Mouse (Mus musculus) liver, embryonic 12.5 days (tissue): Measurements from ENCODE around the gene Misp. TPM values are rescaled to one million over a fixed set of nuclear protein-coding genes. Genes with fewer than 3 reads are reported as not detected.
A peak's percentile ranks its signal among the peaks of the same experiment; 100 is the strongest.

Source experiments
- ATAC-seq: fragments of 200-750 bp; cut with Nextera tagmentation; 2 replicates; pipeline ENCODE4 v1.8.0; 2017; ENCODE audit warnings: moderate number of reproducible peaks, mild to moderate bottlenecking, moderate library complexity
- H3K27ac ChIP-seq: fragments of 300-500 bp; sonication (generic); 2 replicates; pipeline ENCODE4 v1.5.1; 2016; ENCODE audit warnings: mild to moderate bottlenecking
- H3K27me3 ChIP-seq: fragments of 300-500 bp; sonication (generic); replicated peaks from 2 replicates; pipeline ENCODE4 v1.6.1; 2016; ENCODE audit warnings: mild to moderate bottlenecking, moderate library complexity
- H3K36me3 ChIP-seq: fragments of 300-500 bp; sonication (generic); 2 replicates; pipeline ENCODE4 v1.6.1; 2016; ENCODE audit warnings: mild to moderate bottlenecking, moderate library complexity
- H3K4me1 ChIP-seq: fragments of 300-500 bp; sonication (generic); 2 replicates; pipeline ENCODE4 v1.6.1; 2016
- H3K4me2 ChIP-seq: fragments of 300-500 bp; sonication (generic); 2 replicates; pipeline ENCODE4 v1.6.1; 2016; ENCODE audit warnings: mild to moderate bottlenecking, moderate library complexity
- H3K4me3 ChIP-seq: fragments of 300-500 bp; sonication (generic); 2 replicates; pipeline ENCODE4 v1.5.1; 2016; ENCODE audit warnings: mild to moderate bottlenecking, moderate library complexity
- H3K9ac ChIP-seq: fragments of 300-500 bp; sonication (generic); 2 replicates; pipeline ENCODE4 v1.6.1; 2016; ENCODE audit warnings: mild to moderate bottlenecking, moderate library complexity
- H3K9me3 ChIP-seq: fragments of 300-500 bp; sonication (generic); replicated peaks from 2 replicates; pipeline ENCODE4 v1.6.1; 2016; ENCODE audit warnings: mild to moderate bottlenecking, moderate library complexity
- WGBS: fragments of 180-500 bp; shearing (Covaris S2); methylation state at CpG from one replicate; pipeline ENCODE4 v1.1.7; 2016; ENCODE audit not compliant: insufficient replicate concordance; 5-methylcytosine and 5-hydroxymethylcytosine counted together
- polyA plus RNA-seq: library from polyadenylated mRNA; unstranded; fragments of >200 nt; fragmentation: Nextera tagmentation; extraction: Ambion mirVana; gene quantifications from 2 replicates; pipeline ENCODE4 v1.2.1, GENCODE M21; 2016

Misp gene
- polyA plus RNA-seq, 1 experiment from 2014 or later, result 0.54 TPM

DNA sequence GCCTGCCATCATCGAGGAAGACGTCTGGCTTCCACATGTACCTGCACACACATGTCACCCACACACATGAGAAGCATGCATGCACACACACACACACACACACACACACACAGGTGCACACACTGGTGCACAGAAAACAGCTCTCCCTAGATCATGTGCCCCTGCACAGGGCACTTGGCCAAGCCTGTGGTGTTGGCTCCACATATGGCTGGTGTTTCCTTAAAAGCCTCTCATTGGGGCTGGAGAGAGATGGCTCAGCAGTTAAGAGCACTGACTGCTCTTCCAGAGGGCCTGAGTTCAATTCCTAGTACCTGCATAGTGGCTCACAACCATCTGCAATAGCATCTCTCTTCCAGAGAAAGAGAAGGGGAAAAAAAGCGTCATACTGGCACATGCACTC lies 10.8 kb downstream of the Misp start:
- no peaks in the 10 kb centered on the region for H3K36me3 ChIP-seq
- H3K27me3 ChIP-seq, result peaks cover 8% of the 10 kb centered on the region; the same call in 1 of the 2 replicates
- 82% methylated on average over 3 of the region's 3 CpGs for WGBS
- no peak overlapping the region for H3K9ac ChIP-seq
- no peaks in the 10 kb centered on the region for H3K9me3 ChIP-seq
- ATAC-seq, result no peak
- H3K27ac ChIP-seq, result no peak overlapping the region
- H3K4me1 ChIP-seq, result peaks cover 6% of the 10 kb centered on the region; the same call in 1 of the 2 replicates
- H3K4me3 ChIP-seq, result no peak overlapping the region
- H3K4me2 ChIP-seq, result no peak overlapping the region

DNA sequence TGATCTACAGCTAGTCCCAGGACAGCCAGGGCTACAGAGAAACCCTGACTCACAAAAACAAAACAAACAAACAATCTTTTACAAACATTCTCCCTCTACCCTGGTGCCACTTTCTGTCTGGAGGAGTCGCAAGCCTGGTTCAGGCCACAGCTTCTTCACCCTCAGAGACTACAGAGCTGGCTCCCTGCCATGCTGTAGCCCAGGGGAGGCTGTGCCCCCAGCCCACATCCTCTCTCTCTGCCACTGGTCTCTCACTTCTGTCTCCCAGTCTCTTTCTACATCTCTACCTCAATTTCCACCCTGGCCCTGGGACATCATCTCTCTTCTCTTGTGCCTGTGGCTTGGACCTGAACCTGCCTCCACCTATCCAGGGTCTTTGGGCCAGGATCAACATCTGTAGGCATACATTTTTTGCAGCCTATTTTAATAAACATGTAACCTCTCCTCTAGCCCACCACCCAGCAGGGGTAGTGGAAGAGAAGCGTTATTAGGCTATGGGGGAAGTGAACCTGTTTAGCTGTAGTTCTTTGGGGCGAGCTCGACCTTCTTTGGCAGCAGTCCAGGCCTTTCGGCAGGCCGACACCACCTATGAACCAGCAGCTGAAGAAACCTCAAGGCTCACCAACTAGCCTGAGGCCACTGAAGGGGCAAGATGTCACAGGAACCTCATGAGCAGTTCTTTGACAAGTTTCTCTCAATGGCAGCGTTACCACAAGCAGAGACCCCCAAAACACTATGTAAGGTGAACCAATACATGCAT lies 11.4 kb downstream of the Misp start:
- WGBS, result 61% methylated on average over 7 of the region's 7 CpGs
- Histone ChIP-seq H3K9me3 (no peaks in the 10 kb centered on the region), H3K27me3 (peaks cover 6% of the 10 kb centered on the region; the same call in 1 of the 2 replicates), H3K4me2 (no peak overlapping the region), H3K27ac (no peak overlapping the region), H3K4me3 (no peak overlapping the region), H3K36me3 (no peaks in the 10 kb centered on the region), H3K4me1 (peaks cover 6% of the 10 kb centered on the region; the same call in 1 of the 2 replicates), H3K9ac (no peak overlapping the region)
- ATAC-seq, result no peak

DNA sequence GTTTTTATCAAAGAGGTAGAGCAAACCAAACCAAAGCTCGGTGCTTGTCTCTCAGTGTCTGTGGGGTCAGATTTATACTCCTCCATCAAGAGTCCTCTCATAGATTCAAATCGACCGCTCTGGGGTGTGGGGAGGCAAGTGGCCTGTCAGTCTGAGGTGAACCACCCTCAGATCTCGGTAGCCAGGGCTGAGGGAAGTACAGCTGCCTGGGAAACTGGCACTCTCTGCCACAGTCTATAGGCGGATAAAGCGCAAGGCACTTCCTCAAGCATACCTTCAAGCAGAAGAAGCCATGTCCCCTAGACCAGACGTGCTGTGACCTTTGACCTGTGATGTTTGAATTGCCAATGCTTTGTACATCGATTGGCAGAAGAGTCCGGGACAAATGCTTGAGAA lies 12.0 kb downstream of the Misp start:
- WGBS, result 51% methylated on average over 9 of the region's 9 CpGs
- no peak overlapping the region for H3K4me2 ChIP-seq
- H3K36me3 ChIP-seq, result no peaks in the 10 kb centered on the region

DNA sequence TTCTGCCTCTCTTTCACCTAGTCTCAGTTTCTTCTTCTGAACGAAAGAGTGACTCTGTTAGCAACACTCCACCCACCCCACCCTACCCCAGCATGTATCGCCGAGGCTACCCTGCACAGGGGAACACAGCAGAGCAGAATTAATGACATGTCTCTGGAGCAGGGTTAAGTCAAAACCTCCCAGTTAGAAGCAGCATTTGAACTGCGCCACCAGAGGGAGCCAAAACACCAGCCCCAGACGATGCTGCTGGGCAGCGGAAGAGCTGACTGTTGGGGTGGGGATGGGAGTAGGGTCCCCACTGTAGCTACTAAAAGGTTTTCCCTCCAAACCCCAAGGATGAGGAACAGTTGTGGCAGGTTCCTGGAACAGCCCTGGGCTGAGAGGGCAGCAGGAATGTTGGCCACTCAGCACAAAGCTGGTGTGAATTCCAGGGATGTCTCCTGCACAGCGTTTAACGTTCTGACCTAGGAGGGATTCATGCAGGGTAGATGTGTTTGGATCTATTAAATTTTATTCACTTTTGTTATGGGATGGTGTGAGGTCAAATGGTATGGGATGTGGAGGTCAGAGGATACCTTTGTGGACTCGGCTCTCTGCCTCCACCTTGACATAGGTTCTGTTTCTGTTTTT lies 14.1 kb downstream of the Misp start:
- Histone ChIP-seq H3K9me3 (no peaks in the 10 kb centered on the region), H3K27ac (no peak overlapping the region), H3K36me3 (no peaks in the 10 kb centered on the region), H3K4me1 (peaks cover 6% of the 10 kb centered on the region; the same call in 1 of the 2 replicates), H3K4me2 (no peak overlapping the region), H3K4me3 (no peak overlapping the region), H3K9ac (no peak overlapping the region), H3K27me3 (0 out of 2 replicates have a peak, but pooled peaks cover 3% of the 10 kb centered on the region)
- ATAC-seq, result peak; percentile 32; the same call in 1 of the 2 replicates
- 24% methylated on average over 9 of the region's 9 CpGs for WGBS

More for the DNA sequence above, 12.0 kb downstream of the Misp start:
- Histone ChIP-seq H3K9me3 (no peaks in the 10 kb centered on the region), H3K9ac (no peak overlapping the region), H3K4me1 (peaks cover 6% of the 10 kb centered on the region; the same call in 1 of the 2 replicates), H3K4me3 (no peak overlapping the region), H3K27me3 (peaks cover 6% of the 10 kb centered on the region; the same call in 1 of the 2 replicates), H3K27ac (no peak overlapping the region)
- ATAC-seq, result no peak

DNA sequence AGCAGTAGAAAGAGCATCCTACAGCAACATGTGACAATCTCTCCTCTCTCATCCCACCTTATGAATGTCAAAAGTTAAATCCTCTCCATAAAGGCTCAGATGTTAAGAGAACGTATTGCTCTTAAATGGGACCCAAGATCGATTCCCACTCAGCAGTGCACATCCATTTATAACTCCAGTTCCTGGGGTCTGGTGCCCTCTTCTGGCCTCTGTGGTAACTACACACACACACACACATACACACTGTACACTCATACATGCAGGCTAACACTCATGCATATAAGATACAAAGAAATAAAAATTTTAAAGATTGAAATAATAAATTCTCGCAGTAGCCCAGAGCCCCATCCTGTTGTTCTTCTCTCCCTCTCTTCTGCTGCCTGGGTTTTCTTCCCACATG lies 16.1 kb downstream of the Misp start:
- no peaks in the 10 kb centered on the region for H3K27me3 ChIP-seq
- H3K9me3 ChIP-seq, result no peaks in the 10 kb centered on the region
- no peak overlapping the region for H3K4me2 ChIP-seq
- H3K9ac ChIP-seq, result no peak overlapping the region
- H3K4me1 ChIP-seq, result peaks cover 22% of the 10 kb centered on the region
- no peak overlapping the region for H3K27ac ChIP-seq
- no peak overlapping the region for H3K4me3 ChIP-seq
- no peak for ATAC-seq
- 88% methylated on average over 3 of the region's 3 CpGs for WGBS
- H3K36me3 ChIP-seq, result no peaks in the 10 kb centered on the region

DNA sequence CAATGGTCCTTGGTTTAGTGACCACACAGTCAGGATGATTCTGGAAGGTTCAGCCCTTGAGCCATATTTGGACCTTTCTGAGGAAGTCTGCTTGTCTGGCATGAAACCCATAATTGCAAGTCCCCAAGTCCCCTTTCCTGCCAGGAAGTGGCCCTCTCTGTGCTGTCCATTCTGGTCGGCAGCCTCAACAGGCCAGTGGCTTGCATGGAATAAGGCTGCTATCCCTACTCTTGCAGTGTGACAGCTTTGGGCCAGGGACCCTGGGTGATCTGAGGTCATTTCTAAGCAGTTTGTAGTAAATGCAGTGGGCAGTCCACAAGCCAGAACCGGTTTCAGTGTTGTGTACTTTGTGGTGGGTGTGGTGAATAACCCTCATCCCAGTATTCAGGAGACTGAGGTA lies 17.4 kb downstream of the Misp start:
- Histone ChIP-seq H3K4me1 (peaks cover 22% of the 10 kb centered on the region), H3K9me3 (no peaks in the 10 kb centered on the region), H3K36me3 (no peaks in the 10 kb centered on the region), H3K4me2 (no peak overlapping the region), H3K27me3 (no peaks in the 10 kb centered on the region), H3K4me3 (no peak overlapping the region), H3K9ac (no peak overlapping the region), H3K27ac (no peak overlapping the region)
- WGBS, result 25% methylated on average over 2 of the region's 2 CpGs
- ATAC-seq, result no peak

DNA sequence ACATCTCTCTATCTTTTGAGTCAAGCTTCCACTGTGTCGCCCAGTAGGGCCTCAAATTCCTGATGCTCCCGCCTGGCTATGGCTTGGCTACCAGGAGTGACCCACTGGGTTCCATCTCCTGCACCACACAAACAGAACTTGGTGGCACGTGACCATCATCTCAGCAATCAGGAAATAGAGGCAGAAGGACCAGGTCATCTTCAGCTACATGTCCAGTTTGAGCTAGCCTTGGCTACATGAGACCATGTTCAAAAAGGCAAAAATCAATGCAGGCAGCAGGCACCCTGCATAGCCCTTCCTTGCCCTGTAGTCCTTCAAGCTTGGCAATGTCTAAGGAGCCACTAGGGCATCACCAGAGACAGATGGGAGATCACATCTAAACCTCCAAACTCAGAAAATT lies 19.3 kb downstream of the Misp start:
- peak overlapping the region; percentile 76 for H3K4me2 ChIP-seq
- peak overlapping the region; percentile 64; the same call in 1 of the 2 replicates for H3K27ac ChIP-seq
- WGBS, result 66% methylated on average over 3 of the region's 3 CpGs

DNA sequence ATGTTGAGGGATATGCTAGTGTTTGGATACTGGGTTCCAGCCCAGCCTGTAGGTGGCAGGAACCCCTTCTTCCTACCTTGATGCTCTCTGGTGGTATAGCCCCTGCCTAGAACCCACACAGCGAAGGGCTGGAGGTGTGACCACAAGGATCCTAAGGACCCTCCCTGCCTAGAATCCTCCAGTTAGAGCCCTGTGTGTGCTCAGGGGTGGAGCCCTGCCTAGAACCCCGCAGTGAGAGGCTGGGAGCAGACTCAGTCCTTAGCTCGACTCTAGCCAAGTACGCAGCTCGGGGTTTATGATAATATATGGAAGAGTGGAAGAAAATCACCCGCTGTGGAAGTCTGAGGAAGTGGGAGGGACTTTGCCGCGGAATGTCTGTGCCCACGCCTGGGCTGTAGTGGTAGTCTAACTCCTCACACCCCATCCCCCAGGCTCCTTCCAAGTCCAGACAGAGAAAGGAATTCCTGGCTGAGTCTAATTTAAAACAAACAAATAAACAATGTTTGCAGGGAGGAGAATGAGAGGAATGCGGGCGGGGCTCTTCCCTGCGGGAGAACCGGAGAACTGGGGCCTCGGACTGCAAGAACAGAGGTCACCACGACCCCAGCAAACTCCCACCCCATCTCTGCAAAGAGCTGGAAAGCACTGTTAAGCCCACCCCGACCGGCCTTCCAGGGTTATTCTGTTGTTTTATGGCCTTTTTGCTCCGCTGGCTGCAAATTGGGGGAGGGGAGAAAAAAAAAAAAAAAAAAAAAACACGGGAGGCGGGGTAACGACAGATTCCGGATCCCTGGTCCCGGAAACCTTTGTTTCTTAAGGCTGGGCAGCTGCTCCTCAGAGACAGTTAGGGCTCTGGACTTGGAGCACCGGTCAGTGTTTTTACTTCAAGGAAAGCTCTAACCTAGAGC lies 20.1 kb downstream of the Misp start:
- Histone ChIP-seq H3K27ac (peak overlapping the region; percentile 64), H3K27me3 (0 out of 2 replicates have a peak, but pooled peaks cover 8% of the 10 kb centered on the region), H3K4me2 (peak overlapping the region; percentile 76), H3K4me1 (peaks cover 15% of the 10 kb centered on the region), H3K9me3 (no peaks in the 10 kb centered on the region), H3K4me3 (peak overlapping the region; percentile 46), H3K9ac (peak overlapping the region; percentile 63), H3K36me3 (no peaks in the 10 kb centered on the region)
- 2% methylated on average over 24 of the region's 24 CpGs for WGBS
- ATAC-seq, result peak; percentile 74

More for the DNA sequence above, 19.3 kb downstream of the Misp start:
- H3K9ac ChIP-seq, result no peak overlapping the region
- no peak for ATAC-seq
- no peaks in the 10 kb centered on the region for H3K9me3 ChIP-seq
- peaks cover 15% of the 10 kb centered on the region for H3K4me1 ChIP-seq
- 0 out of 2 replicates have a peak, but pooled peaks cover 8% of the 10 kb centered on the region for H3K27me3 ChIP-seq
- no peaks in the 10 kb centered on the region for H3K36me3 ChIP-seq
- H3K4me3 ChIP-seq, result no peak overlapping the region

DNA sequence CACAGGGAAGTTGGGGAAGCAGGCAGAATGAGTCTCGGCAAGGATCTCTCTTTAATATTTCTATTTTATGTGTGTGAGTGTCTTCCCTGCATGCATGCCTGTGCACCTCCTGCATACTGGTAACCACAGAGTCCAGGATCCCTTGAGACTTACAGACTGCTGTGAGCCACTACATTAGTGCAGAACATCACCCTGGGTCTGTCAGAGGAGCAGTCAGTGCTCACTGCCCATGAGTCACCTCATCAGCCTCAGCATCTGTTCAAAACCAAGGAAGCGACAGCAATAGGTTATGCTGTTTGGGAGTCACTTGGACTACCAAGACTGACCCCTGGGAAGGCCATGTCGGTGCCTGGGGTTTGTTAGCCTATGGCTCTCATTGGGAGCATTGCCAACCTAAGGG lies 21.5 kb downstream of the Misp start:
- Histone ChIP-seq H3K27me3 (0 out of 2 replicates have a peak, but pooled peaks cover 8% of the 10 kb centered on the region), H3K4me2 (no peak overlapping the region), H3K4me1 (peaks cover 15% of the 10 kb centered on the region), H3K9ac (no peak overlapping the region), H3K36me3 (no peaks in the 10 kb centered on the region), H3K9me3 (no peaks in the 10 kb centered on the region), H3K4me3 (no peak overlapping the region), H3K27ac (no peak overlapping the region)
- WGBS, result 69% methylated on average over 3 of the region's 3 CpGs
- ATAC-seq, result no peak

DNA sequence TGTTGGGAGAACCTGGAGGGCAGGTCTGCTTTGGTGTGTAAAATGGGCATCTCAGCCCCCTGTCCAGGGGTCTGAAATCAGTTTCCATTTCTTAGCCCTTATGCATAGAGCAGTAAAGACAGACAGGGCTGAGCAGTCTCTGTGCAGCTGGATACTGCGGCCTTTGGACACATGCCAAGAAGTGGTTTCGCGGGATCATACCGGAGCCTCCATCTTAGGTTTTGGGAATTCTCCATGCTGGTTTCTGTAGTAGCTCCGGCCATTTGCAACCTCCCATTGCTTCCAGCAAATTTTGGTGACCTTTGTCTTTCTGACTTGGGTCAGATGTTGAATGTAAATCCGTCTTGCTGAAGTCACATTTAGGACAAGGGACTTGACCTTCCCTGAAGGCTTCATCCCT lies 22.7 kb downstream of the Misp start:
- ATAC-seq, result no peak
- Histone ChIP-seq H3K9me3 (no peaks in the 10 kb centered on the region), H3K36me3 (no peaks in the 10 kb centered on the region), H3K4me1 (peaks cover 15% of the 10 kb centered on the region), H3K27ac (no peak overlapping the region), H3K4me3 (no peak overlapping the region), H3K9ac (no peak overlapping the region), H3K27me3 (0 out of 2 replicates have a peak, but pooled peaks cover 8% of the 10 kb centered on the region), H3K4me2 (no peak overlapping the region)
- WGBS, result 72% methylated on average over 6 of the region's 6 CpGs

DNA sequence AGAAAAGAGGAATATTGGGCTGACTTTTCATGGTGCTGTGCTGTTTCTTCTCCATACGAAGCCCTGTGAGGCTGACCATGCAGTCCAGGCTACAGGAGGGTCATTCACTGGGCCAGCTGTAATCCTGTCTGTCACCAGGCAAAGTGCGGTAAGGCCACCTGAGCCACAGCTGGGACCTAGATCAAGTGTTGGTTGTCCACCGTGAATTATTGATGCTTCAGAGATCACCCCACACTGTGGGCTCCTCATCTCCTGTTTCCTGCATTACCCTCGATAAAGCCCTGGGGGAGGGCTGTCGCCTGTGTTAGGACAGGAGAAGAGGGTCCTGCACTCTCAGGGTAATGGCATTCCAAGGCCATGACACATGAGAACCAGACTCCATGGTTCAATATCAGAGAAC lies 25.8 kb downstream of the Misp start:
- Histone ChIP-seq H3K9me3 (no peaks in the 10 kb centered on the region), H3K4me2 (no peak overlapping the region), H3K27ac (no peak overlapping the region), H3K4me1 (peaks cover 19% of the 10 kb centered on the region), H3K9ac (no peak overlapping the region), H3K36me3 (no peaks in the 10 kb centered on the region), H3K4me3 (no peak overlapping the region), H3K27me3 (0 out of 2 replicates have a peak, but pooled peaks cover 8% of the 10 kb centered on the region)
- no peak for ATAC-seq
- 48% methylated on average over 5 of the region's 5 CpGs for WGBS
